Mouse (Mus musculus) forebrain, embryonic 12.5 days (tissue): ENCODE measurements at regions not wholly inside any gene's neighbourhood (a gene's known extent, or its start where the extent isn't known, plus 50 kb on each side); places are given as distances from the start of the nearest gene placed in this dataset.
A peak's percentile ranks its signal among the peaks of the same experiment; 100 is the strongest.

Experiments
- ATAC-seq: fragments of 200-750 bp; cut with Nextera tagmentation; 2 replicates; pipeline ENCODE4 v1.8.0; 2017; ENCODE audit warnings: moderate TSS enrichment; ENCODE audit not compliant: low FRiP score
- H3K27ac ChIP-seq: fragments of 300-500 bp; sonication (generic); 2 replicates; pipeline ENCODE4 v1.5.1; 2016; ENCODE audit warnings: mild to moderate bottlenecking
- H3K27me3 ChIP-seq: fragments of 300-500 bp; sonication (generic); 2 replicates; pipeline ENCODE4 v1.6.1; 2016; ENCODE audit warnings: mild to moderate bottlenecking
- H3K36me3 ChIP-seq: fragments of 300-500 bp; sonication (generic); replicated peaks from 2 replicates; pipeline ENCODE4 v1.6.1; 2016; ENCODE audit warnings: mild to moderate bottlenecking
- H3K4me1 ChIP-seq: fragments of 300-500 bp; sonication (generic); 2 replicates; pipeline ENCODE4 v1.6.1; 2016
- H3K4me2 ChIP-seq: fragments of 300-500 bp; sonication (generic); 2 replicates; pipeline ENCODE4 v1.6.1; 2016; ENCODE audit warnings: mild to moderate bottlenecking, moderate library complexity
- H3K4me3 ChIP-seq: fragments of 300-500 bp; sonication (generic); replicated peaks from 2 replicates; pipeline ENCODE4 v1.5.1; 2016; ENCODE audit warnings: mild to moderate bottlenecking
- H3K9ac ChIP-seq: fragments of 300-500 bp; sonication (generic); 2 replicates; pipeline ENCODE4 v1.6.1; 2016; ENCODE audit warnings: mild to moderate bottlenecking
- H3K9me3 ChIP-seq: fragments of 300-500 bp; sonication (generic); 2 replicates; pipeline ENCODE4 v1.6.1; 2016
- WGBS: fragments of 180-500 bp; shearing (Covaris S2); methylation state at CpG from one replicate; pipeline ENCODE4 v1.1.7; 2016; 5-methylcytosine and 5-hydroxymethylcytosine counted together

DNA sequence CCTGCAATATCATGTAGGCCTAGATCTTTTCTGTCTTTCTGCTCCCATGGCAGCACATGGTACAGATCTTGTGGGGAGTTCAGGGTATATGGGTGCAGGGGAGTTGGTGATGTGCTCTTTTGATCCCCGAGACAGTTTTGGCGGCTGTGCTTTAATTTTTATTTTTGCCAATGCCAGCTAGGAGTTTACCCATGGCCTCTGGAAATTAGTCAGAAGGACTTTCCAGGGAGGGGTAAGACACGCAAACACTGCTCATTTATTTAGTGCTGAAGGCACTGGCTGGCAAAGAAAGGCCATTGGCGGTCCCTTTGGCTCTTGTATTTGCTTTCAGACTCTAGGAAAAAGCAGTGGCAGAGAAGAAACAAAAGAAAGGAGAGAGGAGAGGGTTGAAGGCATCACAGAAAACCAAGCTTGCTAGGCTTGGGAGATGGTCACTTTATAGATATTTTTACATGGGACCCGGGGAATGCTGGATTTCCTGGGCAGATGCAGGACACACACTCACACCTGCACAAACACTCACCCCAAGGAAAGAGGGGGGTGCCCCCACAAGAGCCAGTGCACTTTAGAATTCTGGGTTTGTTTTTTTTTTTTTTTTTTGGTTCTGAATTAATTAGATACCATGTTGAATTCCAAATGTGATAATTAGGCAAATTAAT, 50.4 kb upstream of the Pcdh8 start:
- Histone ChIP-seq H3K4me2 (no peak overlapping the region), H3K27me3 (peaks cover 16% of the 10 kb centered on the region; the same call in 1 of the 2 replicates), H3K9me3 (no peaks in the 10 kb centered on the region), H3K36me3 (no peaks in the 10 kb centered on the region), H3K4me3 (no peak overlapping the region), H3K27ac (peak overlapping the region; percentile 36), H3K4me1 (peaks cover 24% of the 10 kb centered on the region), H3K9ac (no peak overlapping the region)
- WGBS: 47% methylated on average over 5 of the region's 5 CpGs
- peak; percentile 42 for ATAC-seq
